Mouse (Mus musculus): ENCODE measurements at regions not wholly inside any gene's neighbourhood (a gene's known extent, or its start where the extent isn't known, plus 50 kb on each side); places are given as distances from the start of the nearest gene placed in this dataset.
"Not testable (repeated sequence)": the region's sequence is repeated elsewhere in the genome, so short reads cannot be mapped to it uniquely, and the experiment has no call there.

DNA sequence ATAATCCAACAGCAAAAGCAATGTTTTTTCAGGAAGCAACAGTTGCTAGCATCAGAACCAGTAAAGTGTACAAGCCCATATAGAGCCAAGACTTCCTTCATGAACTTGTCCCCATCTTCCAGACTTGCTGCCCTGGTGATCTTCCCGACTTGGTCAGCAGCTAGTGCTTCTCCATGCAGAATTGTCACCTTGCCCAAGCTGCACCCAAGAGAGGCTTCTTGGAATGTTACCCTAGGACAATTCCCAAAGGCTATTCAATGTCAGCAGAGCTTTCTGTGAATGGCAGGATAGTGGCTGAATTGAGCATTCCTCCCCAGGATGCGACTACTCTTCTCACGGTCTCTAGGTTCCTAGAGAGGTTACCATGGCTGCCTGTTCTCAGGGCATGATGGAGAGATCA lies 479.6 kb upstream of the BB014433 start:
- Histone ChIP-seq H3K4me1 (replicated peaks; ENCODE audit: low read depth, low read length) (no peaks in the 10 kb centered on the region), H3K36me3 (ENCODE audit: insufficient read depth, low read length) (no peaks in the 10 kb centered on the region), H3K9me3 (ENCODE audit: low read length) (no peaks in the 10 kb centered on the region), H3K4me3 (replicated peaks; ENCODE audit: low read length) (no peak overlapping the region), H3K27me3 (ENCODE audit: insufficient read depth, low read length) (no peaks in the 10 kb centered on the region)
- TF ChIP-seq POU5F1 (IDR thresholded peaks at IDR 0.05; ENCODE audit: borderline replicate concordance, low read length) (no peak), CTCF (conservative IDR thresholded peaks at IDR 0.05; ENCODE audit: low read length) (no peak), NANOG (IDR thresholded peaks at IDR 0.05; ENCODE audit: borderline replicate concordance, low read length) (no peak)

DNA sequence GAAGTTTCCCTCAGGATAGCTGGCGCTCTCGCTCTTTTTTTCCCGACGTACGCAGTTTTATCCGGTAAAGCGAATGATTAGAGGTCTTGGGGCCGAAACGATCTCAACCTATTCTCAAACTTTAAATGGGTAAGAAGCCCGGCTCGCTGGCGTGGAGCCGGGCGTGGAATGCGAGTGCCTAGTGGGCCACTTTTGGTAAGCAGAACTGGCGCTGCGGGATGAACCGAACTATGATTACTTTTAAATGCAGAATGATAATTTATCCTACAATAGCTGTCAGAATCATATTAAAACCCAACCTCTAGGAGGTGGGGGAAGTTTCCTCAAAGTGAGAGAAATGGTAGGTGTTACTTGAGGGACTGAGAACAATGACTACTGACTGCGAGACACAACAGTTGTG lies 474.0 kb upstream of the BB014433 start:
- not testable (repeated sequence) for H3K27me3 ChIP-seq (ENCODE audit: insufficient read depth, low read length)

DNA sequence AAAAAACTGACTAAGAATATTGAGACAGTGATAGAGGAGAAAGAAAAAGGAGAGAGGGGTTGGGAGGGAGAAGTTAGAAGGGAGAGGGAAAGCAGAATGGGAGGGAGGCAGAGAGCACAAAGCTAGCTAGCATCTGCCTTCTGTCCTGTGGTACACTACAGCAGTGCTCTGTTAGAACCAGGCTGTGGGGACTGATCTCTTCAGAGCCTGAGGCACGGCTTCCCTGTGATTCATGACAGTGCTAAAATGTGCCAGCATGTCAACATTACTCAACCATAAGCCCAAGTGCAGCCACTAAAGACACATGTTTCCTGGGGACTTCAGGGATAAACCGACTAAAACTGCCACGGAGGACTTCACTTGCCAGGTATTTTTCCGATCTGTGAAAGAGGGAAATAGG lies 455.1 kb upstream of the BB014433 start:
- H3K9me3 ChIP-seq (ENCODE audit: low read length): no peaks in the 10 kb centered on the region
- H3K36me3 ChIP-seq (ENCODE audit: insufficient read depth, low read length): no peaks in the 10 kb centered on the region
- TF ChIP-seq NANOG (IDR thresholded peaks at IDR 0.05; ENCODE audit: borderline replicate concordance, low read length) (no peak), CTCF (conservative IDR thresholded peaks at IDR 0.05; ENCODE audit: low read length) (no peak), POU5F1 (IDR thresholded peaks at IDR 0.05; ENCODE audit: borderline replicate concordance, low read length) (no peak)
- H3K27me3 ChIP-seq (ENCODE audit: insufficient read depth, low read length): no peaks in the 10 kb centered on the region
- H3K4me1 ChIP-seq (replicated peaks; ENCODE audit: low read depth, low read length): no peaks in the 10 kb centered on the region
- no peak overlapping the region for H3K4me3 ChIP-seq (replicated peaks; ENCODE audit: low read length)

More for the DNA sequence above, 474.0 kb upstream of the BB014433 start:
- not testable (repeated sequence) for H3K4me1 ChIP-seq (replicated peaks; ENCODE audit: low read depth, low read length); H3K36me3 ChIP-seq (ENCODE audit: insufficient read depth, low read length); H3K9me3 ChIP-seq (ENCODE audit: low read length); H3K4me3 ChIP-seq (replicated peaks; ENCODE audit: low read length)

DNA sequence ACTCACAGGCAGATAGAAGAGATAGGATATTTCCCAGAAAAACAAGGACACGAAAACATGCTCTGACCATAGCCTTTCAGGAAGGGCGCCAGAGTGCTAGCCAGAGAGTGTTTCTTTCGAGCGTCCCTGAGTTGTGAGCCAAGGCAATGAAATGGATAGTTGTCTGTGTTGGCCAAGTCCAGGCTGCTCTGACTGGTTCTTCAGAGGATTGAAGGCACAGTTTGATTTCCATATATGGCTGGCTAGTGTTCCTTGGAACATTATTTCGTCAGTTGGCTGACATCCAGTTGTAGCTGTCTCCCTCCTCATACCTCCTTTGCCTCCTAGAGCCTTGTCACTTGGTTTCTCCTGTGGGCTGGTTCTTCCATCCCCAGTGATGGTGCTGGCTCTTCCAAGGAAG lies 451.7 kb upstream of the BB014433 start:
- no peaks in the 10 kb centered on the region for H3K9me3 ChIP-seq (ENCODE audit: low read length)
- no peaks in the 10 kb centered on the region for H3K27me3 ChIP-seq (ENCODE audit: insufficient read depth, low read length)
- TF ChIP-seq NANOG (IDR thresholded peaks at IDR 0.05; ENCODE audit: borderline replicate concordance, low read length): no peak
- TF ChIP-seq CTCF (conservative IDR thresholded peaks at IDR 0.05; ENCODE audit: low read length): no peak
- TF ChIP-seq POU5F1 (IDR thresholded peaks at IDR 0.05; ENCODE audit: borderline replicate concordance, low read length): no peak
- no peaks in the 10 kb centered on the region for H3K4me1 ChIP-seq (replicated peaks; ENCODE audit: low read depth, low read length)
- H3K36me3 ChIP-seq (ENCODE audit: insufficient read depth, low read length): no peaks in the 10 kb centered on the region
- H3K4me3 ChIP-seq (replicated peaks; ENCODE audit: low read length): no peak overlapping the region

DNA sequence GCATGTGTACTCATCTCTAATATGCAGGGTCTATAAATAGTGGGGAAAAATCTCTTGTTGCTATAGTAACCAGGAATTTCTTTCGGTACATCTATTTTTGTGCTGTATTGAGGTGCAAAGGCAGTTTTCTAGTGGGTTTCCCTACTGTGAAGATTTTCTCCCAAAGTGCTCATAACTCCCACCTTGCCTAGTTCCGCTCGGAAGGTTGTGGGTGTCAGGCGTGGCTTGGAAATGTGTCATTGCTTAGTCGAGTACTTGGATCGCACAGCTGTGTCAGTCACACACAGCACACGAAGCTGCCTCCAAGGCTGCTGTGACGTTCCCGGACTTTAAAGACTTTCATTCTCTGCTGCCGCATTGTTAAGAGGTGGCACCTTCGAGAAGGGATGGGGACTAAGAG lies 450.4 kb upstream of the BB014433 start:
- no peak overlapping the region for H3K4me3 ChIP-seq (replicated peaks; ENCODE audit: low read length)
- H3K9me3 ChIP-seq (ENCODE audit: low read length): no peaks in the 10 kb centered on the region
- no peaks in the 10 kb centered on the region for H3K27me3 ChIP-seq (ENCODE audit: insufficient read depth, low read length)
- H3K4me1 ChIP-seq (replicated peaks; ENCODE audit: low read depth, low read length): no peaks in the 10 kb centered on the region
- TF ChIP-seq NANOG (IDR thresholded peaks at IDR 0.05; ENCODE audit: borderline replicate concordance, low read length) (no peak), POU5F1 (IDR thresholded peaks at IDR 0.05; ENCODE audit: borderline replicate concordance, low read length) (no peak), CTCF (conservative IDR thresholded peaks at IDR 0.05; ENCODE audit: low read length) (no peak)
- no peaks in the 10 kb centered on the region for H3K36me3 ChIP-seq (ENCODE audit: insufficient read depth, low read length)

DNA sequence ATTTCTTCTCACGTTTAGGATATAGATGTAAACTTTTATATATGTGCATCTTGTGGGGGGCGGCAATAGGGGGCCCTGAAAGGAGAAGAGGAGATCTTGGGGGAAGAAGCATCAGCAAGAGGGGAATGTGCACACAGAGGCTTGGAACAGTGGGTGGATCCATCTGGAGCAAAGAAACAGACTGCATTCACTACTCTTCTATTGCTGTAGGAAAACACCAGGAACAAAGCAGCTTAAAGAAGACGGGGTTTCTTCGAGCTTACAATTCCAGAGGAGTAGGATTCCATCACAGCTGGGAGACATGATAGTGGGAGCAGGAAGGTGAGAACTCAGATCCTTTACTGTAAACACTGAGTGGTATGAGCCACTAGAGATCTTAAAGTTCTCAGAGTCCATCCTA lies 444.9 kb upstream of the BB014433 start:
- H3K4me1 ChIP-seq (replicated peaks; ENCODE audit: low read depth, low read length): no peaks in the 10 kb centered on the region
- no peaks in the 10 kb centered on the region for H3K36me3 ChIP-seq (ENCODE audit: insufficient read depth, low read length)
- no peaks in the 10 kb centered on the region for H3K27me3 ChIP-seq (ENCODE audit: insufficient read depth, low read length)
- no peaks in the 10 kb centered on the region for H3K9me3 ChIP-seq (ENCODE audit: low read length)
- H3K4me3 ChIP-seq (replicated peaks; ENCODE audit: low read length): no peak overlapping the region
- TF ChIP-seq CTCF (conservative IDR thresholded peaks at IDR 0.05; ENCODE audit: low read length): no peak
- no peak for TF ChIP-seq NANOG (IDR thresholded peaks at IDR 0.05; ENCODE audit: borderline replicate concordance, low read length)
- no peak for TF ChIP-seq POU5F1 (IDR thresholded peaks at IDR 0.05; ENCODE audit: borderline replicate concordance, low read length)

DNA sequence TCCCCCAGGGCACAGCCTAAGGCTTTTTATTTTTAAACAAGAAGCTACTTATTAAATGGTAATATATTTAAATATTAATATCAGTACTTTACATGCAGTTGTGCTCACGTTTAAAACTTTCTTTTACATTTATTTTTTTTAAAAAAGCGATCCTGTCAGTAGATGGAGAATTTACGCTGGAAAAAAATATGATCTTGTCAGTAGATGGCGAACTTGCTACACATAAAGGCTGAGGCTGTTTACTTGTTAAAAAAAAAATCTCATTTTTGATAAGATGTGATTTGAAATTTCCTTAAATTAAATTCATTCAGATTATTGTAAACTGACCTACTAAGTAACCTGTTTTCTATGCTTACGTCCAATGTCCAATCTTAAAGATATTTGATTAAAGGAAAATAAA lies 441.7 kb upstream of the BB014433 start:
- no peak for TF ChIP-seq NANOG (IDR thresholded peaks at IDR 0.05; ENCODE audit: borderline replicate concordance, low read length)
- Histone ChIP-seq H3K9me3 (ENCODE audit: low read length) (no peaks in the 10 kb centered on the region), H3K36me3 (ENCODE audit: insufficient read depth, low read length) (no peaks in the 10 kb centered on the region), H3K27me3 (ENCODE audit: insufficient read depth, low read length) (no peaks in the 10 kb centered on the region), H3K4me1 (replicated peaks; ENCODE audit: low read depth, low read length) (no peaks in the 10 kb centered on the region), H3K4me3 (replicated peaks; ENCODE audit: low read length) (no peak overlapping the region)

DNA sequence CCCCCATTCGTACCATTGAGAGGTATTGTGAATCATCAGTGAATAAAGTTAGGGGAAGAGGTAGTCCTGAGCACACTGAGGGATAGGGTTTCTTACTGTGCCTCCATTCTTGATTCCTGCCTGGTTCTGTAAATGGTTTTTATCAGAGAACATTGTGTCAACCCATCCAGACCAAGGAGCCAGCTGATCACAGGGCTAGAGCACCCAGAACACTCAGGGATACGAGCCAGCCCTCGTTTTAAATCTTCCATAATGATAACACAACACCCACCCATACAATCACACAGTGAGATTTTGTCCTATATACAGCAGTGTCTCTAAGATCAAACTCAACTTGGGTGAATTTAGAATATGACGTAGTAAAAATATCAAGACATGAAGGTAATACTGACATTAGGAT lies 424.7 kb upstream of the BB014433 start:
- Histone ChIP-seq H3K9me3 (ENCODE audit: low read length) (no peaks in the 10 kb centered on the region), H3K4me1 (replicated peaks; ENCODE audit: low read depth, low read length) (no peaks in the 10 kb centered on the region), H3K4me3 (replicated peaks; ENCODE audit: low read length) (no peak overlapping the region), H3K36me3 (ENCODE audit: insufficient read depth, low read length) (no peaks in the 10 kb centered on the region), H3K27me3 (ENCODE audit: insufficient read depth, low read length) (no peaks in the 10 kb centered on the region)
- TF ChIP-seq POU5F1 (IDR thresholded peaks at IDR 0.05; ENCODE audit: borderline replicate concordance, low read length) (no peak), NANOG (IDR thresholded peaks at IDR 0.05; ENCODE audit: borderline replicate concordance, low read length) (no peak), CTCF (conservative IDR thresholded peaks at IDR 0.05; ENCODE audit: low read length) (no peak)

DNA sequence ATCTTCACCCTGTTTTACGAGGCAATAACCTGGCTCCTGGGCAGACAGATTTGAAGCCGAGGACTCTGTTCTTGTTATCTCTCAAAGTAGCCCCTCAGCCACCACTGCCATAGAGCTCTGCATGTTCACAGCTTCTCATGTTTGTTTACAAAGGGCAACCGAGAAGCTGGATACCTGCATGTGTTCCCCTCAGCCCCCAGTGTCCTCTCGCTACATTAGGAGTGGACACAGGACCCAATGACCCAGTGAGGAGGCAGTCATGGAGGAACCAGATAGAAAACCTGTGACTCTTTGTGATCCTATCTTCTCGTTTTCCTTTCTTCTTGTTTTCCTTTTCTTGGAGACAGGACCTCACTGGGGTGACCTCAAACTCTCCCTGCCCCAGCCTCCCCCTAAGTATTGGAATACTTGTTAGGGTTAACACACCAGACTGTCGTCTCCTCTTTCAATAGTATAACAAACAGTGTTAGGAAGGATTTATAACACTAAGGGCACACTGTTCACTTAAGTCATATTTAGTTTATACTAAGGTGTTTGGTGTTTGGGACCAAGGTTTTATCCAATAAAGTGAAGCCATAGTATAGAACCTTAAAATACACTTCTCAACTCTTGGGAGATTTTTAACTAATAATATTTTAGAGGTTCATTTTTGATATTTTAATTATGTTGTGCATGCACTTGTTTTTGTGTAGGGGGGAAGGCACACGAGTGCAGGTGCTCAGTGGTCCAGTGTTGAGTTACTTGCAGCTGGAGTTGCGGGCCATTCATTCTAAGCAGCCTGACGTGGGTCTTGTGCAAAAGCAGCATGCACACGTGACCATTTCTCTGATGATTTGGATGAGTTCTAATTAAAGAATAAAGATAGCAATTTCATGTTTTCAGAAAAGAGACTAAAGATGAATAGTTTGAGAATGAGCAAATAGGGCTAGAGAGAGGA lies 422.9 kb upstream of the BB014433 start:
- Histone ChIP-seq H3K4me1 (replicated peaks; ENCODE audit: low read depth, low read length) (no peaks in the 10 kb centered on the region), H3K9me3 (ENCODE audit: low read length) (no peaks in the 10 kb centered on the region), H3K27me3 (ENCODE audit: insufficient read depth, low read length) (no peaks in the 10 kb centered on the region), H3K4me3 (replicated peaks; ENCODE audit: low read length) (no peak overlapping the region), H3K36me3 (ENCODE audit: insufficient read depth, low read length) (no peaks in the 10 kb centered on the region)
- no peak for TF ChIP-seq NANOG (IDR thresholded peaks at IDR 0.05; ENCODE audit: borderline replicate concordance, low read length)
- no peak for TF ChIP-seq CTCF (conservative IDR thresholded peaks at IDR 0.05; ENCODE audit: low read length)
- TF ChIP-seq POU5F1 (IDR thresholded peaks at IDR 0.05; ENCODE audit: borderline replicate concordance, low read length): no peak
